Mouse (Mus musculus): ENCODE measurements at regions not wholly inside any gene's neighbourhood (a gene's known extent, or its start where the extent isn't known, plus 50 kb on each side); places are given as distances from the start of the nearest gene placed in this dataset.

DNA sequence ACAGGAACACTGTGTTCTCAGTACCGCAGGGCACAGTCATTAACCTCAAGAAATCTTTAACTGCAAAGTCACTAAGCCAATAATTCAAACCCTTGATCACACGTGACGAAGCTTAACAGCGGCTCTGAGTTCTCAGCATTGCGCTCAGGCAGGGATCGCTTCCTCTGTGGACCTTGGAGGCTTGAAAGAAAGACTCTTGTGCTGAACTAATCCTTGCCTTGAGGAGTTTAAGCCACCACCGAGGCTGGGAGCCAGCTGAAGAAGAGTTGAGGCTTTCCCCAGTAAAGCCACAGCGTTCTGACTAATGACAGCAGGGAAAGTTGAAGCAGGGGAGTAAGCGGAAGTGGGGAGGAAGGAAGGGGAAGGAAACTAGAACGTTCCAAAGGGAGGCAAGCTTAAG lies 165.4 kb upstream of the Jmjd1c start:
- H3K36me3 ChIP-seq (ENCODE audit: insufficient read depth, low read length): no peaks in the 10 kb centered on the region
- H3K4me2 ChIP-seq (ENCODE audit: low read depth, low read length): no peak overlapping the region
- H3K27me3 ChIP-seq (ENCODE audit: insufficient read depth, low read length): no peaks in the 10 kb centered on the region
- no peak for ATAC-seq
- no peaks in the 10 kb centered on the region for H3K4me1 ChIP-seq (ENCODE audit: insufficient read depth, low read length)
- TF ChIP-seq CTCF (IDR thresholded peaks at IDR 0.05; ENCODE audit: low read depth): no peak
- 85% methylated on average over 10 of the region's 10 CpGs for WGBS
- DNase-seq (ENCODE audit: low spot score): no peak
- H3K9me3 ChIP-seq (ENCODE audit: low read length): no peaks in the 10 kb centered on the region
- H3K4me3 ChIP-seq (ENCODE audit: low read length): no peak overlapping the region
- no peak overlapping the region for H3K27ac ChIP-seq
- H3K9ac ChIP-seq (replicated peaks; ENCODE audit: low read length): no peak overlapping the region

DNA sequence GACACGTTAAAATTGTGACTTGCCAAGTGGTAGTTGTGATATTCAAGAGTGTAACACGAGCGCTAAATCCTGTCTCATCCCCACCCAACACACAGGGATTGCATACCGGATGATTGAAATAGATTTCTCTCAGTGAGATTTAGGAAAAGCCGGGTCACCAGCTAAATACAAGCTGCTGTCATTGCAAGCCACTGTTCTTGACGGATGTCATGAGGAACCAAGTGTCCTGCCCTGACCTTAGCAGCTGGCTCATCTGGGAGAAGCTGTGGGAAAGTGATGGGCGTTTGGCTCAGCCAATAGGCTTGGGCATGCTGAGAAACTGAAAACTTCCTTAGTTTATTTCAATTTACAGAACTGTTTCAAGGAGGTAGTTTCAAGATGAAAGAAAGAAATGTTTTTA lies 164.4 kb upstream of the Jmjd1c start:
- 71% methylated on average over 7 of the region's 7 CpGs for WGBS
- DNase-seq (ENCODE audit: low spot score) (no peak), ATAC-seq (no peak)
- Histone ChIP-seq H3K9me3 (ENCODE audit: low read length) (no peaks in the 10 kb centered on the region), H3K27ac (no peak overlapping the region), H3K36me3 (ENCODE audit: insufficient read depth, low read length) (no peaks in the 10 kb centered on the region), H3K4me3 (ENCODE audit: low read length) (no peak overlapping the region), H3K27me3 (ENCODE audit: insufficient read depth, low read length) (no peaks in the 10 kb centered on the region), H3K9ac (replicated peaks; ENCODE audit: low read length) (no peak overlapping the region), H3K4me2 (ENCODE audit: low read depth, low read length) (no peak overlapping the region), H3K4me1 (ENCODE audit: insufficient read depth, low read length) (no peaks in the 10 kb centered on the region)
- TF ChIP-seq CTCF (IDR thresholded peaks at IDR 0.05; ENCODE audit: low read depth): no peak

DNA sequence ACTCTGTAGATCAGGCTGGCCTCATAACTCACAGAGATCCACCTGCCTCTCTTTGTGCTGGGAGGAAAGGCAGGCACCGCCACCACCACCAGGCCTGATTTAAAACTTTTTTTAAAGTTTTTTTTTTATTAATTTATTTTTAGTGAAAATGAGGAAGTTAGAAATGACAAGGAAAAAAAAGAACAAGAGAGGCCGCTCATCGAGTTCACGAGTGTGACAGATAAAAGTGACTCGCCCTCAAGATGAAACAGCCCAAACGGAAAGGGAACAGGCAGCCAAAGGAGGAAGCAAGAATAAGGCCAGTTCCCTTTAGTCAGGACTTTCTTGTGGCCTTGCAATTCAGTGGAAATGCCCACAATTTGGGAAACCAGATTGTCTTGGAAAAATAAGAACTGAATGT lies 163.4 kb upstream of the Jmjd1c start:
- H3K9ac ChIP-seq (replicated peaks; ENCODE audit: low read length): no peak overlapping the region
- 89% methylated on average over 6 of the region's 6 CpGs for WGBS
- H3K4me3 ChIP-seq (ENCODE audit: low read length): no peak overlapping the region
- H3K27ac ChIP-seq: no peak overlapping the region
- H3K4me2 ChIP-seq (ENCODE audit: low read depth, low read length): no peak overlapping the region
- no peaks in the 10 kb centered on the region for H3K9me3 ChIP-seq (ENCODE audit: low read length)
- TF ChIP-seq CTCF (IDR thresholded peaks at IDR 0.05; ENCODE audit: low read depth): no peak
- no peaks in the 10 kb centered on the region for H3K4me1 ChIP-seq (ENCODE audit: insufficient read depth, low read length)
- H3K27me3 ChIP-seq (ENCODE audit: insufficient read depth, low read length): no peaks in the 10 kb centered on the region
- DNase-seq (ENCODE audit: low spot score) (no peak), ATAC-seq (no peak)
- no peaks in the 10 kb centered on the region for H3K36me3 ChIP-seq (ENCODE audit: insufficient read depth, low read length)

DNA sequence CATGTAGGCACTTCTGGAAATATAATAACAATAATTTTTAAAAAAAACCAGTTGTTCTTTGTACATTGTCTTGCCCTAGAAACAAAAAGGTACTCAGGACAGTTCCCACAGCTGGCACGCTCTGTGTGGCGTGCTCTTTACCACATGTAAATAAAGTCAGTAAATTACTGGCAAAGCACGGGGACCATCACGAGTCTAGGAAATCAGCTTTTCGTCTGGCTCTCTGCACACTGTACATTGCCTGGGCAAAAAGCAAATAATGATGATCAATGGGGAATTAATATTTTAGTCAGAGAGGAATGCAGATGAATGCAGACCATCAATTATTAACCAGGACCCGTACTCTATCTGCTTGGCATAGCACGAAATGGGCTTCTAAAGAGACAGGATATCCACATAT lies 162.2 kb upstream of the Jmjd1c start:
- no peaks in the 10 kb centered on the region for H3K9me3 ChIP-seq (ENCODE audit: low read length)
- H3K4me2 ChIP-seq (ENCODE audit: low read depth, low read length): no peak overlapping the region
- no peak overlapping the region for H3K9ac ChIP-seq (replicated peaks; ENCODE audit: low read length)
- no peaks in the 10 kb centered on the region for H3K27me3 ChIP-seq (ENCODE audit: insufficient read depth, low read length)
- no peak overlapping the region for H3K4me3 ChIP-seq (ENCODE audit: low read length)
- no peak for TF ChIP-seq CTCF (IDR thresholded peaks at IDR 0.05; ENCODE audit: low read depth)
- DNase-seq (ENCODE audit: low spot score) (no peak), ATAC-seq (no peak)
- no peaks in the 10 kb centered on the region for H3K36me3 ChIP-seq (ENCODE audit: insufficient read depth, low read length)
- H3K4me1 ChIP-seq (ENCODE audit: insufficient read depth, low read length): no peaks in the 10 kb centered on the region
- WGBS: 81% methylated on average over 7 of the region's 7 CpGs
- H3K27ac ChIP-seq: no peak overlapping the region

DNA sequence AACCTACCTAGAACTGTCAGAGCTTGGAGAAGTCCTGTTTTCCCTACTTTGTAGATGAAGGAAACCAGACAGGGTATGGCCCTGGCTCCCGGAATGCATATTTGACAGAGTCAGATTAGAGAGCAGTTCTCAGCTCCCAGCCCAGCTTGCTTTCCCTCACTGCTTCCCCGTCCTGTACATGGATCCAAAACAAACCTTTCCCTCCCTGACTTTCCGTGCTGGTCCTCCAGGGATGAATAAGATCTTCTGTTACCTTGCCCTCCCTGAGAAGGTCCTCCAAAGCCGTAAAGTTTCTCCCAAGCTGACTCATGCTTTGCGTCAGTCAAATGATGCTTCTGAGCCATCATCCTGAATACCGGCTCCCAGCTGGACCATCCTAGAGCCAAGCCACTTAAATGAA lies 160.2 kb upstream of the Jmjd1c start:
- no peaks in the 10 kb centered on the region for H3K4me1 ChIP-seq (ENCODE audit: insufficient read depth, low read length)
- H3K36me3 ChIP-seq (ENCODE audit: insufficient read depth, low read length): no peaks in the 10 kb centered on the region
- H3K27ac ChIP-seq: no peak overlapping the region
- no peak for DNase-seq (ENCODE audit: low spot score)
- WGBS: 68% methylated on average over 6 of the region's 6 CpGs
- no peak overlapping the region for H3K4me3 ChIP-seq (ENCODE audit: low read length)
- H3K4me2 ChIP-seq (ENCODE audit: low read depth, low read length): no peak overlapping the region
- no peak for ATAC-seq
- H3K9me3 ChIP-seq (ENCODE audit: low read length): no peaks in the 10 kb centered on the region
- H3K27me3 ChIP-seq (ENCODE audit: insufficient read depth, low read length): no peaks in the 10 kb centered on the region
- H3K9ac ChIP-seq (replicated peaks; ENCODE audit: low read length): no peak overlapping the region
- no peak for TF ChIP-seq CTCF (IDR thresholded peaks at IDR 0.05; ENCODE audit: low read depth)

DNA sequence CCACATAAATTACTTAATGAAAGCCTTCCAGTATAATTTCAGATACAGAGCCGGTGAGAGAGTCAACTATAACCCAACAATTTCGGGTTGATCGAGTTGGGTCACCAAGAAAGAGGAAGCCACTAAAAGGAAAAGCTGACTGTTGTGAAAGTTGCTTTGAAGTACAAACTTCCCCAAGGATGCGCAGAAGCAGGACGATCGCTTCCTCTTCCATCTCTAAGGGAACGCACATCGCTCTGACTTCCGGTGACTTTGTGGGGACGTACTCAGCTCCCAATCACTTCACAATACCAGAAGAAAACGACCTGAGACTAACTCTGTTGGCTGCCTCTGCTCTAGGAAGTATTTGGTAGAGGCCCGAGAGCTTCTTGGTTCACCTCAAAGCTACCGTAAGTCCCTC lies 158.8 kb upstream of the Jmjd1c start:
- no peaks in the 10 kb centered on the region for H3K4me1 ChIP-seq (ENCODE audit: insufficient read depth, low read length)
- H3K9me3 ChIP-seq (ENCODE audit: low read length): no peaks in the 10 kb centered on the region
- no peaks in the 10 kb centered on the region for H3K27me3 ChIP-seq (ENCODE audit: insufficient read depth, low read length)
- ATAC-seq (no peak), DNase-seq (ENCODE audit: low spot score) (no peak)
- no peak overlapping the region for H3K4me3 ChIP-seq (ENCODE audit: low read length)
- H3K9ac ChIP-seq (replicated peaks; ENCODE audit: low read length): no peak overlapping the region
- H3K27ac ChIP-seq: no peak overlapping the region
- no peak for TF ChIP-seq CTCF (IDR thresholded peaks at IDR 0.05; ENCODE audit: low read depth)
- WGBS: 93% methylated on average over 13 of the region's 13 CpGs
- no peaks in the 10 kb centered on the region for H3K36me3 ChIP-seq (ENCODE audit: insufficient read depth, low read length)
- H3K4me2 ChIP-seq (ENCODE audit: low read depth, low read length): no peak overlapping the region

DNA sequence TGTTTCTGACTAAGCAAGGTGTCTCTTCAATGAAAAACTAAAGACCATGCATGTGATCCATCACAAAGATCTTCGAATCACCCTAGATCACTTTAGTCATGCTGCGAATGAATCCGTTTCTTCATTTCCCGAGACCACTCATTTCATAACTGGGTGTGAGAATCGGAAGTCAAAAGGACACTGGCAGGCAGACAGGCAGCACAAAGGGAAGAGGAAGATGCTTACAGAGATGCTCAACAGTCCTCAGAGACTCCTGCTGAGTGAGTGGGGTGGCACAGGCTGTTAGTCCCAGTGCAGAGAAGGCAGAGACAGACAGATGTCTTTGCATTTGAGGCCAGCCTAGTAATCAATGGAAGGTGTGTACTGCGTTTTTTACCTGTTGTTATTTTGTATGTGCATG lies 155.6 kb upstream of the Jmjd1c start:
- no peak for TF ChIP-seq CTCF (IDR thresholded peaks at IDR 0.05; ENCODE audit: low read depth)
- 63% methylated on average over 6 of the region's 6 CpGs for WGBS
- no peaks in the 10 kb centered on the region for H3K36me3 ChIP-seq (ENCODE audit: insufficient read depth, low read length)
- no peak for DNase-seq (ENCODE audit: low spot score)
- ATAC-seq: no peak
- H3K27me3 ChIP-seq (ENCODE audit: insufficient read depth, low read length): no peaks in the 10 kb centered on the region
- H3K9me3 ChIP-seq (ENCODE audit: low read length): no peaks in the 10 kb centered on the region
- no peak overlapping the region for H3K27ac ChIP-seq
- no peak overlapping the region for H3K9ac ChIP-seq (replicated peaks; ENCODE audit: low read length)
- no peak overlapping the region for H3K4me3 ChIP-seq (ENCODE audit: low read length)
- no peak overlapping the region for H3K4me2 ChIP-seq (ENCODE audit: low read depth, low read length)
- H3K4me1 ChIP-seq (ENCODE audit: insufficient read depth, low read length): no peaks in the 10 kb centered on the region
